Mouse (Mus musculus): Measurements from ENCODE around the gene Klhdc8b.
A peak's percentile ranks its signal among the peaks of the same experiment; 100 is the strongest.

Gene Klhdc8b

DNA sequence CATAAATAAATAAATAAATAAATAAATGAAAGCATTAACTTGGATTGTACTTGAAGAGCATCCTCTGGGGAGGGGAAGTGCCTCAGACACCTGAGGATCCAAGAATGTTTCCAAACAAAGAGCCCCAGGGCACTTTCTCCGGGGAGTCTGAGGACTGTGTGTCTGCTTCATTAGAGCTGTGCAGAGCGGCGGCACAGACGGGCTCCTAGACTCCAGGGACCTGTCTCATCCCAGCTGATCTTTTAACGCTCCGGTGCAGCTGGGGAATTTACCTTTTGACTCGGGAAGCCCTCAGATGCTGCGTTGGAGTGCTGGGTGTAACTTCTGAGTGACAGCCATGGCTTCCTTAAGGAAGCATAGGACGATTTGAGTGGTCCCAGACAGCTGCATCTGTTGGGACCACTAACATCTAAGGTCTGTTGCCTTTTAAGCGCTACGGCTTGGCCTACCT, at the start of gene Klhdc8b:
TSS of gene Klhdc8b (minus strand) at position 401 of the 451 bp plus-strand sequence.
- DNase-seq: no peak

GRCm38 (mm10) chr9:108508776-108509175, 47.4 kb upstream of the Klhdc8b start:
- DNase-seq: no peak

DNA sequence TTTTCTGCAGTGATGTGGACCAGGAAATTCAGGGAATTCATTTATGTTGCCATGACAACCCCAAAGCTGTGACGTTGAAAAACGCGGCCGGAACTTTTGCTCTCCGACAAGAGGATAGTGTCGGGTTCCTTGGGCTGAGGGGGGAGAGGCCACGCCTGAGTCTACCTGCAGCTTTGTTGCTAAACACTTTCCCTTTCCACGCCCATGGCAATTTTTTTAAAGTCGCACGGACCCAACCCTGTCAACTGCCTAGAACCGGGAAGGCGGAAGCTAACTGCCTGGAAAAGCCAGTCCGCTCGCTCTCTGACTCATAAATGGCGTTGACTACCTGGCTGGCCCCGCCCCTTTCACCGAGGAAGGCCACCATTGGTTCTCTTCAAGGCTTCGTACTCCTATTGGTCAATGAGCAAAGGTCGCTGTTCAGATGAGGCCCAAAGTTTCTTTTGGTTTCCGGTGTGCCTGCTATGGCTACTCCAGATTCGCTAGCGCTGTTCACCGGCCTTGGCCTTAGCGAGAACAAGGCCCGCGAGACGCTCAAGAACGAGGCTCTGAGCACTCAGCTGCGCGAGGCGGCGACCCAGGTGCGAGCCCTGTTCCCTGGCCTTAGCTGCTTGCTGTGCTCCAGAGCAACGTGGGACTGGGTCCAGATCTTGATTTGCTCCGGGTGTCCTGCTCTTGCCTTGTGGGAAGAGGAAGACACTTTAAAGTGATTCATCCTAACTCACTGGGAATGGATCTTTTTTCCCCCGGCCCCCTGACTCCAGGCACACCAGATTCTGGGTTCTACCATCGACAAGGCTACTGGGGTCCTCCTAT, 46.4 kb upstream of the Klhdc8b start, which contains the start of gene Qars:
TSS of gene Qars (plus strand) at position 88 of the 816 bp plus-strand sequence.
- DNase-seq: peak; percentile 92 to 93

DNA sequence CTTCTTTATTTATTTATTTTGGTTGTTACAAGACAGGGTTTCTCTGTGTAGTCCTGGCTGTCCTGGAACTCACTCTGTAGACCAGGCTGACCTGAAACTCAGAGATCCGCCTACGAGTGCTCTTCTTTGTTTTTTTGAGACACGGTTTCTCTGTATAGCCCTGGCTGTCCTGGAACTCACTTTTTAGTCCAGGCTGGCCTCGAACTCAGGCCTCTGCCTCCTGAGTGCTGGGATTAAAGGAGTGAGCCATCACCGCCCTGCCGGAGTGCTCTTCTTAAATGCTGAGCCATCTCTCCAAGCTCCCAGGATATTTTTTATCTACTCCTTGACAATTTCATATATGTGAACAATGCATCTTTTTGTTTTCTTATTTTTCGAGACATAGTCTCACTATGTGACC, 45.5 kb upstream of the Klhdc8b start:
- DNase-seq: no peak

- DNase-seq: no peak
These were observed 38.6 kb upstream of the Klhdc8b start for GRCm38 (mm10) chr9:108499943-108500342.

DNA sequence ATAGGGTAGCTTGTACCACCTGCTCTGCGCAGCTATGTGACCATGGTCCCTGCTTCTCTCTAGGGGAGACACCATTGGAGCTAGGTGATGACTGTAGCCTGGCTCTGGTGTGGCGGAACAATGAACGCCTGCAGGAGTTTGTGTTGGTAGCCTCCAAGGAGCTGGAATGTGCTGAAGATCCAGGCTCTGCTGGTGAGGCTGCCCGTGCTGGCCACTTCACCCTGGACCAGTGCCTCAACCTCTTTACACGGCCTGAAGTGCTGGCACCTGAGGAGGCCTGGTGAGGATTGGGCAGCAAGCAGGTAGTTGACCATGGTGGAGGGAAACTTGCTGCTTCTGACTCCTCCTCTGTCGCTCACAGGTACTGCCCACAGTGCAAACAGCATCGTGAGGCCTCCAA, 37.9 kb upstream of the Klhdc8b start:
- no peak for DNase-seq

DNA sequence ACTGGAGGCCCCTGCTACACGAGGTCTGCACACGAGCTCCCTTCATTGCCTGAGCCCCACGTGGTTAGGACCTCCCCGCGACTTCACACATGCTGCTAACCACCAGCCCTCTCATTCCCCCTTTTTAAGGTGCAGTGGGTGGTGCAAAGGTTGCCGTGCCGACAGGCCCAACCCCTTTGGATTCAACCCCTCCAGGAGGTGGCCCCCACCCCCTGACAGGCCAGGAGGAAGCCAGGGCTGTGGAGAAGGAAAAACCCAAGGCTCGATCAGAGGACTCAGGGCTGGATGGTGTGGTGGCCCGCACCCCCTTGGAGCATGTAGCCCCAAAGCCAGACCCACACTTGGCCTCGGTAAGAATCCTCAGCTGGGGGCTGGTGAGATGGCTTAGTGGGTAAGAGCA, 33.5 kb upstream of the Klhdc8b start:
- DNase-seq: no peak

DNA sequence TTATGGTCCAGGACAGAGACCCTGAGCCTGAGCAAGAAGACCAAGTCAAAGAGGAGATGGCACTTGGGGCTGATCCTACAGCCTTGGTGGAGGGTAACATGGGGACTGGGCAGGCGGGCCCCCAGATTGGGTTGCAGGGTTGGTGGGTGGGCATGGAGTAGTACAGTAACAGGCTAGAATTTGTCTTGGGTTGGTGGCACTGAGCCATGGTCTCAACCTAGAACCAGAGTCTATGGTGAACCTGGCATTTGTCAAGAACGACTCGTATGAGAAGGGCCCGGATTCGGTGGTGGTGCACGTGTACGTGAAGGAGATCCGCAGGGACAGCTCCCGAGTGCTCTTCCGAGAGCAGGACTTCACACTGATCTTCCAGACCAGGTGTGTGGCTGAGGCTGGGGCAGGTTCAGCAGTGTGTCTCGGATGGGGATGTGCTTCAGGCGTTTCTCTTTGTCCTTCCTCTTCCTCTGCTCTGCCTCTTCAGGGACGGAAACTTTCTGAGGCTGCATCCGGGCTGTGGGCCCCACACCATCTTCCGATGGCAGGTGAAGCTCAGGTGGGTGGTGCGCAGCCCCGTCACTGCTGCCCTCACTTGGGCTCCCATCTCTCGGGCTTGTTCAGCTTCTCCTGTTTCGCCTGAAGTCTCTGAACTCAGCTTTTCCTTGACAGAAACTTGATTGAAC, 32.9 kb upstream of the Klhdc8b start:
- DNase-seq: no peak

- no peak for DNase-seq
These were observed 31.9 kb upstream of the Klhdc8b start for GRCm38 (mm10) chr9:108493246-108493645.

DNA sequence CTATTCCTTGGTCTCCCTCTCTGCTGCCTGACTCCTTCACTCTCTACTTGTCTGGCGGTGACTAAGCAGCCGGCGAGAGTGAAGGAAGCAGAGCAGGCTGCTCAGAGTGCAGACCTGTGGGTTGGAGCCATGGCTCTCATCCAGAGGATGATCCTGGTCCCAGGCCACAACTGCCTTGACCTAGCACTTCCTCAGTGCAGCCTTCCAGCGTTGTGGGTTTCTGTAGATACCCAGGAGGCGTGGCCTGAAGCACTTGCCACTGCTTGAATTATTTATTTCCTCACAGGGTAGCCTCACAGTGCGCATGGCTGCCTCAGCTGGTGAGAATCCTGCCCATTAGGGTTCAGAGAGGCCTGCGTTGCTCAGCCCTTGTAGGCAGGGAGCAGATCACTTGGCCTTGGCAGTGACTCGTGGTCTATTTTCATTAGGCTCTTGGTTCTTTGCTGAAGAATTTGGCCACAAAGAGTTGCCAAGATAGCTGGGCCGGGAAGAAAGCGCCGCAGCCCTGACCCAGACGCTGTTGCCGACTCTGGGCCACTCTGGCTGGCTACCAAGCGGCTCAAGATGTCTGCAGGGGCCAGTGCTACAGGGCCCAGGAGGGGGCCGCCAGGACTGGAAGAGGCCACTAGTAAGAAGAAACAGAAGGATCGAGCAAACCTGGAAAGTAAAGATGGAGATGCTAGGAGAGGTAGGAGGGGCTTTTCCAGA, 30.8 kb upstream of the Klhdc8b start:
- DNase-seq: no peak

DNA sequence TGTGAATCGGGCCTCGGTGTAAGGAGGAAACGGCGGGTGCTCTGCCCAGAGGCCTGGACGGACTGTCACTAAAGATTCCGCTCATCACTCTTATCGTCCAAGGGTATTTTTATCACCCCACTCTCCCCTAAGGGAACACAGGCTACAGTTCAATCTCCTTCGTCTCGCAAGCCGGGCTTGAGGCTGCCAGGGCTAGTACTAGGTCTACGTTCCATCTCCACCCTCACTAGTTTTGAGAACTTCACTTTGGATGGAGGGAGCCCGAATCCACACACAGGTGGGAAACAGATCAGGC, 29.9 kb upstream of the Klhdc8b start:
- no peak for DNase-seq

- peak; percentile 95 for DNase-seq
These were observed 29.3 kb upstream of the Klhdc8b start, which contains the start of gene Usp19 for GRCm38 (mm10) chr9:108490559-108491285. TSS of gene Usp19 (plus strand) at chr9:108490602.

DNA sequence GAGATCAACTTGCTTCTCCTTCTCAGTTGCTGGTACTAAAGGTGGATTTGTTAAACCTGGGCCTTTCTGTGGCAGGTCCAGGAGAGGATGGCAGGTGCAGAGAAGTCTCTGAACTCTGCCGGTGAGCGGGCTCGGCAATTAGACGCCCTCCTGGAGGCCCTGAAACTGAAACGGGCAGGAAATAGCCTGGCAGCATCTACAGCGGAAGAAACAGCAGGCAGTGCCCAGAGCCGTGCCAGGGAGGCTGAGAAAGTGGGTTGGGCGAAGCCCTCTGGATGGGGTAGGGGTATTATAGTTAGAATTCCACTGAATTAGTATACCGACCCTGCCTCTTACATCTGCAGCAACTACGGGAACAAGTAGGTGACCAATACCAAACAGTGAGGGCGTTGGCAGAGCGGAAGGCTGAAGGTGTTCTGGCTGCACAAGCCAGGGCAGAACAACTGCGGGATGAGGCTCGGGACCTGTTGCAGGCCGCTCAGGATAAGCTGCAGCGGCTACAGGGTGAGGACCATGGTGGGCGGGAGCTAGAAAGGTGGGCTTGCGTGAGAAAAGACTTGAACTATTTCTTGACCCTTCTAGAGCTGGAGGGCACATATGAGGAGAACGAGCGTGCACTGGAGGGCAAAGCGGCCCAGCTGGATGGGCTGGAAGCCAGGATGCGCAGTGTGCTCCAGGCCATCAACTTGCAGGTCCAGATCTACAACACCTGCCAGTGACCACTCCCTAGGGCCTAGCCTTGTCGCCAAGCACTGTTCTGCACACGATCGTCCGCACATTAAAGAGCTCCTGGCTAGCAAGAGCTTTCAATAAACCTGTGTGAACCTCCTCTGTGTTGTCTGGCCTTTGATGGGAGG, 28.5 kb upstream of the Klhdc8b start:
- DNase-seq: no peak

DNA sequence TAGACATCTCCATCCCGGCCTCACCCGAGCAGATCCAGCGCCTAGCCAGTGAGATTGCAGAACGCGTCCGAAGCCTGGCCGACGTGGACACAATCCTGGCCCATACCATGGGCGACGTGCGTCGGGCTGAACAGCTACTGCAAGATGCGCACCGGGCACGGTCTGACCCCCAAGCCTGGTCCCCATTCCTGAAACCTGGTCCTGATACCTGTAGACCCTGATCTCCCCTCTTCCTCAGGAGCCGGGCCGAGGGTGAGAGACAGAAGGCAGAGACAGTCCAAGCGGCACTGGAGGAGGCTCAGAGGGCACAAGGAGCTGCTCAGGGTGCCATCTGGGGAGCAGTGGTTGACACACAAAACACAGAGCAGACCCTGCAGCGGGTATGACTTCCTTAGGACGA, 27.8 kb upstream of the Klhdc8b start:
- DNase-seq: no peak

GRCm38 (mm10) chr9:108488403-108488802, 27.0 kb upstream of the Klhdc8b start:
- DNase-seq: no peak

- DNase-seq: no peak
These were observed 25.7 kb upstream of the Klhdc8b start for GRCm38 (mm10) chr9:108486973-108487530.

DNA sequence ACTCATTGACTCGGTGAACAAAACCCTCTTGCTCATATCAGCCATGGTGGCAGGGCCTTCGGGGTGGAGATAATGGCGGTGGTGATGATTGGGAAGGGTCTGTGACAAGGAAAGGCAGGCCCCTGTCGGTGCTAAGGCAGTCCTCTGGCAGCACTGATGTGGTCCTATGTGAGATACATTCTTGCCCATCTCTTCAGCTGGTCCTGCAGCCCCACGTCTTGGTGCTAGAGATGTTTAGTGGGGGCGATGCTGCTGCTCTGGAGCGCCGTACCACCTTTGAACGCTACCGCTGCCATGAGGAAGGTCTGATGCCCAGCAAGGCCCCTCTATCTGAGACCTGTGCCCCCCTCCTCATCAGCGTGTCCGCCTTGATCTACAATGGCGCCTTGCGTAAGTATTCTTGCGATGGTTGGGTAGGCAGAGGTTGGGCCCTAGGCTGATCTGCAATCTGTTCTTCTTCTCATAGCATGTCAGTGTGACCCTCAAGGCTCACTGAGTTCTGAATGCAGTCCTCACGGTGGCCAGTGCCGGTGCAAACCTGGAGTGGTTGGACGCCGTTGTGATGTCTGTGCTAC, 24.0 kb upstream of the Klhdc8b start:
- DNase-seq: no peak

- no peak for DNase-seq
These were observed 22.6 kb upstream of the Klhdc8b start for GRCm38 (mm10) chr9:108484021-108484420.

DNA sequence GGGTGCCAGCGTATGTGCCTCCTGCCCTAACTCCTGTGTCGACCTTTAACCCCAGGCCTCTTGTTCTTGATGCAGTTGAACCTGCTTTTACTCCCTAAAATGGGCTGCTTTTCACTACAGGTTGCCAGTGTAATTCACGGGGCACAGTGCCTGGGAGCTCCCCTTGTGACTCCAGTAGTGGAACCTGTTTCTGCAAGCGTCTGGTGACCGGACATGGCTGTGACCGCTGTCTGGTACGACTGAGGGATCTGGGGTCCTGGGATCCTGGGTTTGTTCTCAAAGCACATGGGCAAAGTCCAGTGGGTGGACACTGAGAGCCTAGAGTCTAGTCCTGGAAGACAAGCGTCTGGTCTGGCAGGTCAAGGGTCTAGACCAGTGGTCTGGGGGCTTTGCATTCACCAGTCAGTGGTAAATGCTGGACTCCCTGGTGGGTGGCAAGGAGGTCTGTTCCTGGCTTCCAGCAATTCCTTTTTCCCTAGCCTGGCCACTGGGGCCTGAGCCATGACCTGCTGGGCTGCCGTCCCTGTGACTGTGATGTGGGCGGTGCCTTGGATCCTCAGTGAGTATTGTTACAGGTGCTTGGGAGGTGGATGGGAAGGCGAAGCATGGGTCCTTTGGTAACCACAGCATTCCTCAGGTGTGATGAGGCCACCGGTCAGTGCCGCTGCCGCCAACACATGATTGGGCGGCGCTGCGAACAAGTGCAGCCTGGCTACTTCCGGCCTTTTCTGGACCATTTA, 21.8 kb upstream of the Klhdc8b start:
- no peak for DNase-seq

DNA sequence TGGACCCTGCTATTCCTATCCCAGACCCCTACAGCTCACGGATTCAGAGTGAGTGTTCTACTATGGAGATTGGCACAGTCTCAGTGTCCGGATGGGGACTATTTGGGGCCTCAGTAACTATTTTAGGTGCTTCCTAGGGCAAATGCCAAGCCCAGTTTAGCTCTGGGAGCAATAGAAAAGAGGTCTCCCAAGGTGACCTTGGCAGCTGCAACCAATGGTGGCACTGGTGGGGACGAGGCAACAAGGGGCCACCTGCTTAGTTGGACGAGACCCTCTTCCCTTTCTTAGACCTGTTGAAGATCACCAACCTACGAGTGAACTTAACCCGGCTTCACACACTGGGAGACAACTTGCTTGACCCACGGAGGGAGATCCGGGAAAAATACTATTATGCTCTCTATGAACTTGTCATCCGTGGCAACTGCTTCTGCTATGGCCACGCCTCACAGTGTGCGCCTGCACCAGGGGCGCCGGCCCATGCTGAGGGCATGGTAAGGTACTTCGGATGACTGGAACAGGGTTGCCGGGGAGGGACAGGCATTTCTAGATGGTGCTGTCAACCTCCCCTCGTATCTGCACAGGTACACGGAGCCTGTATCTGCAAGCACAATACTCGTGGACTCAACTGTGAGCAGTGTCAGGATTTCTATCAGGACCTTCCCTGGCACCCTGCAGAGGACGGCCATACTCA, 20.3 kb upstream of the Klhdc8b start:
- DNase-seq: no peak

All from B cell, adult 2 months (primary cell).